Mouse (Mus musculus) embryonic facial prominence, embryonic 10.5 days (tissue): Measurements from ENCODE around the gene Kdelc1. TPM values are rescaled to one million over a fixed set of nuclear protein-coding genes. Genes with fewer than 3 reads are reported as not detected.

Source experiments
- DNase-seq: peaks from one replicate; pipeline ENCODE4 v3.0.0-alpha.2; 2017; ENCODE audit warnings: low spot score
- H3K27ac ChIP-seq: fragments of 300-500 bp; sonication (generic); replicated peaks from 2 replicates; pipeline ENCODE4 v1.5.1; 2016; ENCODE audit warnings: mild to moderate bottlenecking
- H3K27me3 ChIP-seq: fragments of 300-500 bp; sonication (generic); replicated peaks from 2 replicates; pipeline ENCODE4 v1.6.1; 2016; ENCODE audit warnings: low read depth, mild to moderate bottlenecking; ENCODE audit not compliant: poor library complexity, severe bottlenecking
- H3K36me3 ChIP-seq: fragments of 300-500 bp; sonication (generic); replicated peaks from 2 replicates; pipeline ENCODE4 v1.6.1; 2016; ENCODE audit warnings: mild to moderate bottlenecking, moderate library complexity
- H3K4me1 ChIP-seq: fragments of 300-500 bp; sonication (generic); 2 replicates; pipeline ENCODE4 v1.6.1; 2016
- H3K4me3 ChIP-seq: fragments of 300-500 bp; sonication (generic); 2 replicates; pipeline ENCODE4 v1.5.1; 2016; ENCODE audit warnings: mild to moderate bottlenecking, moderate library complexity
- H3K9me3 ChIP-seq: fragments of 300-500 bp; sonication (generic); 2 replicates; pipeline ENCODE4 v1.6.1; 2016; ENCODE audit warnings: mild to moderate bottlenecking
- WGBS: fragments of 180-500 bp; shearing (Covaris S2); methylation state at CpG from one replicate; pipeline ENCODE4 v1.1.7; 2016; 5-methylcytosine and 5-hydroxymethylcytosine counted together
- polyA plus RNA-seq: library from polyadenylated mRNA; unstranded; fragments of >200 nt; fragmentation: Nextera tagmentation; extraction: Ambion mirVana; gene quantifications from 2 replicates; pipeline ENCODE4 v1.2.1, GENCODE M21; 2016

The Kdelc1 gene
- 68.2 and 70.1 TPM in 2 replicates for polyA plus RNA-seq

GRCm38 (mm10) chr1:44118239-44119054, at the start of gene Kdelc1, which contains the start of gene Bivm:
Kdelc1 (minus strand) TSS chr1:44118808.
Bivm (plus strand) TSS chr1:44118957.
- WGBS: under 1% methylated on average over 39 of the region's 39 CpGs

GRCm38 (mm10) chr1:44167859-44168383, 49.3 kb upstream of the Kdelc1 start:
- peaks cover 14% of the 10 kb centered on the region for H3K9me3 ChIP-seq
- H3K4me1 ChIP-seq: no peaks in the 10 kb centered on the region
- no peak for DNase-seq
- no peak overlapping the region for H3K27ac ChIP-seq
- no peaks in the 10 kb centered on the region for H3K27me3 ChIP-seq
- peaks cover 95% of the 10 kb centered on the region for H3K36me3 ChIP-seq
- H3K4me3 ChIP-seq: no peak overlapping the region
- 92% methylated on average over 3 of the region's 3 CpGs for WGBS

More at GRCm38 (mm10) chr1:44118239-44119054, at the start of gene Kdelc1, which contains the start of gene Bivm:
- H3K4me3 ChIP-seq: peak within 1 kb of the TSS; percentile 78
- H3K36me3 ChIP-seq: peaks cover 43% of the 10 kb centered on the region
- DNase-seq: peak; percentile 93
- peak within 1 kb of the TSS; percentile 95 for H3K27ac ChIP-seq
- no peaks in the 10 kb centered on the region for H3K27me3 ChIP-seq
- peaks cover 21% of the 10 kb centered on the region for H3K4me1 ChIP-seq
- H3K9me3 ChIP-seq: no peaks in the 10 kb centered on the region

- Histone ChIP-seq H3K27ac (no peak overlapping the region), H3K4me1 (no peaks in the 10 kb centered on the region), H3K27me3 (no peaks in the 10 kb centered on the region), H3K36me3 (peaks cover 97% of the 10 kb centered on the region), H3K9me3 (no peaks in the 10 kb centered on the region), H3K4me3 (no peak overlapping the region)
- 96% methylated on average over 5 of the region's 5 CpGs for WGBS
- no peak for DNase-seq
These were observed 43.8 kb upstream of the Kdelc1 start for GRCm38 (mm10) chr1:44162389-44162788.

- H3K4me1 ChIP-seq: no peaks in the 10 kb centered on the region
- H3K27ac ChIP-seq: no peak overlapping the region
- H3K36me3 ChIP-seq: peaks cover 95% of the 10 kb centered on the region
- no peak overlapping the region for H3K4me3 ChIP-seq
- no peaks in the 10 kb centered on the region for H3K9me3 ChIP-seq
- no peak for DNase-seq
- WGBS: 97% methylated on average over 6 of the region's 6 CpGs
- H3K27me3 ChIP-seq: no peaks in the 10 kb centered on the region
These were observed 43.2 kb upstream of the Kdelc1 start for GRCm38 (mm10) chr1:44161818-44162217.

GRCm38 (mm10) chr1:44158317-44158716, 39.7 kb upstream of the Kdelc1 start:
- WGBS: 94% methylated on average over 6 of the region's 6 CpGs
- Histone ChIP-seq H3K9me3 (no peaks in the 10 kb centered on the region), H3K27ac (no peak overlapping the region), H3K4me1 (no peaks in the 10 kb centered on the region), H3K36me3 (peaks cover 67% of the 10 kb centered on the region), H3K4me3 (no peak overlapping the region), H3K27me3 (no peaks in the 10 kb centered on the region)
- DNase-seq: no peak

- Histone ChIP-seq H3K27ac (no peak overlapping the region), H3K36me3 (peaks cover 44% of the 10 kb centered on the region), H3K4me1 (no peaks in the 10 kb centered on the region), H3K27me3 (no peaks in the 10 kb centered on the region), H3K4me3 (no peak overlapping the region), H3K9me3 (no peaks in the 10 kb centered on the region)
- no peak for DNase-seq
- 94% methylated on average over 4 of the region's 4 CpGs for WGBS
These were observed 36.7 kb upstream of the Kdelc1 start for GRCm38 (mm10) chr1:44155287-44155686.

- Histone ChIP-seq H3K27ac (peak overlapping the region; percentile 93), H3K36me3 (peaks cover 15% of the 10 kb centered on the region), H3K27me3 (no peaks in the 10 kb centered on the region), H3K9me3 (no peaks in the 10 kb centered on the region), H3K4me1 (peaks cover 11% of the 10 kb centered on the region), H3K4me3 (peak overlapping the region; percentile 75)
- WGBS: 52% methylated on average over 6 of the region's 6 CpGs
- no peak for DNase-seq
These were observed 30.1 kb upstream of the Kdelc1 start for GRCm38 (mm10) chr1:44148706-44149105.

- H3K4me3 ChIP-seq: peak within 1 kb of the TSS; percentile 75
- peak; percentile 94 for DNase-seq
- peaks cover 11% of the 10 kb centered on the region for H3K4me1 ChIP-seq
- no peaks in the 10 kb centered on the region for H3K9me3 ChIP-seq
- no peaks in the 10 kb centered on the region for H3K27me3 ChIP-seq
- under 1% methylated on average over 66 of the region's 66 CpGs for WGBS
- H3K27ac ChIP-seq: peak within 1 kb of the TSS; percentile 93
- H3K36me3 ChIP-seq: peaks cover 24% of the 10 kb centered on the region
These were observed 29.2 kb upstream of the Kdelc1 start, which contains the start of gene Ercc5 for GRCm38 (mm10) chr1:44147563-44148381. Ercc5 (plus strand) TSS chr1:44147744.

GRCm38 (mm10) chr1:44142747-44143146, 24.1 kb upstream of the Kdelc1 start:
- Histone ChIP-seq H3K9me3 (no peaks in the 10 kb centered on the region), H3K36me3 (peaks cover 58% of the 10 kb centered on the region), H3K27ac (no peak overlapping the region), H3K27me3 (no peaks in the 10 kb centered on the region), H3K4me1 (0 out of 2 replicates have a peak, but pooled peaks cover 3% of the 10 kb centered on the region), H3K4me3 (no peak overlapping the region)
- DNase-seq: no peak
- 91% methylated on average over 5 of the region's 5 CpGs for WGBS

- Histone ChIP-seq H3K27me3 (no peaks in the 10 kb centered on the region), H3K36me3 (peaks cover 68% of the 10 kb centered on the region), H3K27ac (no peak overlapping the region), H3K4me3 (no peak overlapping the region), H3K4me1 (no peaks in the 10 kb centered on the region), H3K9me3 (no peaks in the 10 kb centered on the region)
- DNase-seq: no peak
- 86% methylated on average over 4 of the region's 4 CpGs for WGBS
These were observed 21.6 kb upstream of the Kdelc1 start for GRCm38 (mm10) chr1:44140232-44140631.

GRCm38 (mm10) chr1:44129929-44130581, 11.4 kb upstream of the Kdelc1 start:
- 90% methylated on average over 4 of the region's 4 CpGs for WGBS
- H3K27me3 ChIP-seq: no peaks in the 10 kb centered on the region
- DNase-seq: no peak
- peaks cover 79% of the 10 kb centered on the region for H3K36me3 ChIP-seq
- H3K4me3 ChIP-seq: no peak overlapping the region
- H3K4me1 ChIP-seq: no peaks in the 10 kb centered on the region
- H3K27ac ChIP-seq: no peak overlapping the region
- H3K9me3 ChIP-seq: no peaks in the 10 kb centered on the region

- Histone ChIP-seq H3K9me3 (no peaks in the 10 kb centered on the region), H3K27ac (no peak overlapping the region), H3K27me3 (no peaks in the 10 kb centered on the region), H3K36me3 (peaks cover 79% of the 10 kb centered on the region), H3K4me1 (peaks cover 7% of the 10 kb centered on the region), H3K4me3 (no peak overlapping the region)
- DNase-seq: no peak
- 92% methylated on average over 4 of the region's 4 CpGs for WGBS
These were observed 7.0 kb upstream of the Kdelc1 start for GRCm38 (mm10) chr1:44125590-44125989.
